Mouse (Mus musculus): ENCODE data around the gene Defb45. TPM values are rescaled to one million over a fixed set of nuclear protein-coding genes. Genes with fewer than 3 reads are reported as not detected.

The Defb45 gene
- total RNA-seq, 2 experiments from 2014 or later, result not detected

DNA sequence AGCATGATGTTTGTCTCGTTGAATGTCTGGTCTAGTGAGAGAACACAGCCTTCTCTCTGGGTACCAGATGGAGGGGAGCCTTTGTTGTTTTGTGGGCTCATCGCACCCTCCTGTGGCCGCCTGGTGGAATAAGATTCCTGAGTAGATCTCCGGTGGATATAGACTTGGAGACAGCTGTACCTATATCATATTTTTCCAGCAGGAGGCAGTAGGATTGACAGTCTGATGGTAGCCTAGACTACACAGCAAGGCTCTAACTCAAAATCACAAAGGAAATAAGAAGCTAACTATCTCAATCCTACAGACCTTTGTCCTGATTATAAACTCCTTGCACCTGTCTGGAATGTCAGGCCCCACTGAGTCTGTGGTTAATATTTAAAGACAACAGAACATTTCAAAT lies 54.5 kb downstream of the Defb45 start:
- intact Hi-C loops (cut with DNase I; ENCODE audit: low total_unique reads), result loop anchor here (10.0 kb wide), 1 partner anchor 70 kb away; the partner anchor contains the start of gene Defb20
- DNase-seq, result no peak

GRCm38 (mm10) chr2:152543478-152543877 lies 55.7 kb downstream of the Defb45 start:
- no peak for DNase-seq
- intact Hi-C loops (cut with DNase I; ENCODE audit: low total_unique reads), result loop anchor here (10.0 kb wide), 1 partner anchor 69 kb away; the partner anchor contains the start of gene Defb20

Other genes starting within 250 kb of the Defb45 start
- gene Nrsn2, start 222.8 kb downstream of the Defb45 start, total RNA-seq (2021), result not detected
- 1 to 10 TPM; 2.9 to 4.3 TPM for gene Sox12, start 201.3 kb downstream of the Defb45 start, total RNA-seq (2021)
- gene Zcchc3, start 184.4 kb downstream of the Defb45 start, total RNA-seq (2021), result 1 to 10 TPM; 2.7 to 3.2 TPM
- gene 6820408C15Rik, start 183.8 kb downstream of the Defb45 start, total RNA-seq (2021), result not detected
- not detected for gene Defb23, start 134.8 kb downstream of the Defb45 start, total RNA-seq (2021)
- gene Defb20, start 122.3 kb downstream of the Defb45 start, total RNA-seq (2021), result not detected
- gene Defb22, start 109.3 kb downstream of the Defb45 start, total RNA-seq (2021), result not detected
- not detected for gene Defb26, start 87.7 kb downstream of the Defb45 start, total RNA-seq (2021)
- not detected for gene Defb28, start 81.1 kb downstream of the Defb45 start, total RNA-seq (2021)
- not detected for gene Defb29, start 59.3 kb downstream of the Defb45 start, total RNA-seq (2021)
- not detected for gene Gm17416, start 30.1 kb downstream of the Defb45 start, total RNA-seq (2021)
- not detected for gene Defb21, start 26.7 kb downstream of the Defb45 start, total RNA-seq (2021)
- not detected for gene Defb19, start 19.1 kb downstream of the Defb45 start, total RNA-seq (2021)
- not detected for gene Defb36, start 4.9 kb upstream of the Defb45 start, total RNA-seq (2021)
- gene Defb25, start 23.7 kb upstream of the Defb45 start, total RNA-seq (2021), result 1 to 10 TPM; 1.3 to 1.4 TPM
- 1 to 10 TPM; 5.2 to 7.3 TPM for gene Rem1, start 27.6 kb upstream of the Defb45 start, total RNA-seq (2021)
- gene H13, start 70.1 kb upstream of the Defb45 start, total RNA-seq (2021), result 10 to 100 TPM; 45.8 to 49.1 TPM
- gene Mcts2, start 87.6 kb upstream of the Defb45 start, total RNA-seq (2021), result 10 to 100 TPM; 11.9 to 13.8 TPM
- gene Id1, start 136.9 kb upstream of the Defb45 start, total RNA-seq (2021), result 10 to 100 TPM; 12.5 to 17.3 TPM
- 1 to 10 TPM; 5.9 to 6.0 TPM for gene Cox4i2, start 154.8 kb upstream of the Defb45 start, total RNA-seq (2021)
- 10 to 100 TPM; 14.4 to 28.6 TPM for gene Bcl2l1, start 232.3 kb upstream of the Defb45 start, total RNA-seq (2021)
- gene Tpx2, start 248.6 kb upstream of the Defb45 start, total RNA-seq (2021), result 1 to 10 TPM; 4.1 to 4.7 TPM